ENCODE assay signal across 8 mouse cellular contexts in the genomic region with DNA sequence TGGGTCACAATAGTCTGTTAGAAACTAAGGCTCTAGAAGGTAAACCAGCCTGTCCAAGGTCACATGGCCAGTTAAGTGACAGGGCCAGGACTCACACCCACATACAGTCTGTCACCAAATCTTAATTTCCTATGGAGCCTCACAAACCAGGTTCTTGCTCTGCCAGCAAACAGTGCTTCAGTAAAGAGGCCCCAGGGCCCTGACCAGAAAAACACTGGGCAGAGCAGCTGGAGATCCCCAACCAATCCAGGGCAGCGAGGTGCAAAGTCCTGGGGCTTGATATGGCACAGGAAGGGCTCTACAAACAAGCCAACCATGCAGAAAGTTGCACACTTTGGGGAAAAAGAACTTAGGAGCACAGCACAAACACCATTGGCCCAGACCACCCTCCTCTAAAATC. TPM values are rescaled to one million over a fixed set of nuclear protein-coding genes. Genes with fewer than 3 reads are reported as not detected.
DNase-seq lines count a peak whose midpoint lies in the region; ATAC-seq and TF ChIP-seq lines count a peak whose summit lies in the region.

No protein-coding gene starts in this region.

- peaks cover 10% of the 10 kb centered on the region for H3K4me1 ChIP-seq in testis, adult 2 months (ENCODE audit: control insufficient read depth, insufficient read depth, low read length)
- H3K4me1 ChIP-seq in forebrain, embryonic 14.5 days (ENCODE audit: control insufficient read depth, insufficient read depth, low read length): peaks cover 52% of the 10 kb centered on the region
- peaks cover 61% of the 10 kb centered on the region for H3K4me1 ChIP-seq in kidney, embryonic 15.5 days
- H3K4me1 ChIP-seq in midbrain, embryonic 16.5 days (ENCODE audit: control insufficient read depth, insufficient read depth, low read length): peaks cover 60% of the 10 kb centered on the region

- peak overlapping the region; percentile 97 for H3K9ac ChIP-seq in forebrain, embryonic 14.5 days (ENCODE audit: low read length)
- H3K9ac ChIP-seq in kidney, embryonic 15.5 days: peak overlapping the region; percentile 63
- peak overlapping the region; percentile 88 for H3K9ac ChIP-seq in midbrain, embryonic 16.5 days (ENCODE audit: low read depth, low read length)

- peak overlapping the region; percentile 80 for H3K4me2 ChIP-seq in forebrain, embryonic 14.5 days (ENCODE audit: low read length)
- peak overlapping the region; percentile 80 for H3K4me2 ChIP-seq in kidney, embryonic 15.5 days
- peak overlapping the region; percentile 86 for H3K4me2 ChIP-seq in midbrain, embryonic 16.5 days (ENCODE audit: low read length)

- H3K9me3 ChIP-seq in forebrain, embryonic 14.5 days (replicated peaks; ENCODE audit: control insufficient read depth, low read length): no peaks in the 10 kb centered on the region
- H3K9me3 ChIP-seq in kidney, embryonic 15.5 days (replicated peaks): no peaks in the 10 kb centered on the region
- H3K9me3 ChIP-seq in midbrain, embryonic 16.5 days (replicated peaks; ENCODE audit: control insufficient read depth, low read length, poor library complexity, severe bottlenecking): no peaks in the 10 kb centered on the region

- no peak for ATAC-seq in forebrain, embryonic 14.5 days
- ATAC-seq in kidney, embryonic 15.5 days (replicated peaks; ENCODE audit: low FRiP score): no peak
- no peak for ATAC-seq in midbrain, embryonic 16.5 days

- 77% methylated on average over 1 of the region's 1 CpGs for WGBS in forebrain, embryonic 14.5 days
- 17% methylated on average over 1 of the region's 1 CpGs for WGBS in kidney, embryonic 15.5 days
- WGBS in midbrain, embryonic 16.5 days: 57% methylated on average over 1 of the region's 1 CpGs

- no peaks in the 10 kb centered on the region for H3K27me3 ChIP-seq in testis, adult 2 months (ENCODE audit: control insufficient read depth, insufficient read depth, low read length)
- no peaks in the 10 kb centered on the region for H3K27me3 ChIP-seq in forebrain, embryonic 14.5 days (replicated peaks; ENCODE audit: control insufficient read depth, insufficient read depth, low read length)
- no peaks in the 10 kb centered on the region for H3K27me3 ChIP-seq in kidney, embryonic 15.5 days
- no peaks in the 10 kb centered on the region for H3K27me3 ChIP-seq in midbrain, embryonic 16.5 days (ENCODE audit: control insufficient read depth, insufficient read depth, low read depth, low read length)

- TF ChIP-seq CTCF in testis, adult 2 months (IDR thresholded peaks at IDR 0.05; ENCODE audit: control insufficient read depth, insufficient read depth, insufficient replicate concordance, low read depth, low read length): no peak

- peaks cover 1% of the 10 kb centered on the region for H3K36me3 ChIP-seq in testis, adult 2 months (ENCODE audit: control insufficient read depth, insufficient read depth, low read length)
- peaks cover 19% of the 10 kb centered on the region for H3K36me3 ChIP-seq in forebrain, embryonic 14.5 days (ENCODE audit: control insufficient read depth, insufficient read depth, low read length)
- peaks cover 24% of the 10 kb centered on the region for H3K36me3 ChIP-seq in kidney, embryonic 15.5 days
- no peaks in the 10 kb centered on the region for H3K36me3 ChIP-seq in midbrain, embryonic 16.5 days (ENCODE audit: control insufficient read depth, insufficient read depth, low read length)

- H3K27ac ChIP-seq in testis, adult 2 months (ENCODE audit: control insufficient read depth, insufficient read depth, low read depth, low read length): peak overlapping the region; percentile 33
- no peak overlapping the region for H3K27ac ChIP-seq in forebrain, embryonic 14.5 days (ENCODE audit: low read depth, low read length)
- peak overlapping the region; percentile 96 for H3K27ac ChIP-seq in kidney, embryonic 15.5 days
- no peak overlapping the region for H3K27ac ChIP-seq in midbrain, embryonic 16.5 days (ENCODE audit: low read length)

- no peak for DNase-seq in testis, postnatal 10 days (ENCODE audit: low spot score)
- DNase-seq in forebrain, embryonic 14.5 days (ENCODE audit: low spot score): no peak
- DNase-seq in layer of hippocampus, postnatal 14 days (ENCODE audit: low spot score in 2 of 2): no peak
- no peak for DNase-seq in thymus, postnatal 36 days
- DNase-seq in retina, postnatal 1 day: no peak

- TF ChIP-seq POLR2A in testis, adult 2 months (IDR thresholded peaks at IDR 0.05; ENCODE audit: control insufficient read depth, low read depth, low read length): no peak

- peak overlapping the region; percentile 76 for H3K4me3 ChIP-seq in testis, adult 2 months (ENCODE audit: control insufficient read depth, low read depth, low read length)
- H3K4me3 ChIP-seq in forebrain, embryonic 14.5 days (ENCODE audit: low read depth, low read length): peak overlapping the region; percentile 85
- peak overlapping the region; percentile 56 for H3K4me3 ChIP-seq in kidney, embryonic 15.5 days (replicated peaks)
- peak overlapping the region; percentile 74 for H3K4me3 ChIP-seq in midbrain, embryonic 16.5 days (ENCODE audit: low read depth, low read length)

RNA-seq across cellular contexts. Expression of a gene that starts 3.0 kb away (rescaled TPM):
- 74.9 and 80.8 TPM in 2 replicates for polyA plus RNA-seq in testis, adult 2 months (2012; rRNA removed)
- polyA plus RNA-seq in forebrain, embryonic 14.5 days (2014; fragmentation: Nextera tagmentation; extraction: Ambion mirVana): 179 and 189 TPM in 2 replicates
- polyA plus RNA-seq in kidney, embryonic 15.5 days (2015; fragmentation: Nextera tagmentation; extraction: Ambion mirVana): 99.5 and 106 TPM in 2 replicates
- polyA plus RNA-seq in midbrain, embryonic 16.5 days (2015; fragmentation: Nextera tagmentation; extraction: Ambion mirVana): 186 and 194 TPM in 2 replicates
- 100 to 1,000 TPM; 124 to 128 TPM for total RNA-seq in layer of hippocampus, postnatal 14 days (2021)

RNA-seq across cellular contexts. Expression of a gene that starts 19.2 kb away (rescaled TPM):
- polyA plus RNA-seq in testis, adult 2 months (2012; rRNA removed): 8.2 and 9.0 TPM in 2 replicates
- polyA plus RNA-seq in forebrain, embryonic 14.5 days (2014; fragmentation: Nextera tagmentation; extraction: Ambion mirVana): 70.1 and 81.5 TPM in 2 replicates
- polyA plus RNA-seq in kidney, embryonic 15.5 days (2015; fragmentation: Nextera tagmentation; extraction: Ambion mirVana): 88.5 and 98.2 TPM in 2 replicates
- polyA plus RNA-seq in midbrain, embryonic 16.5 days (2015; fragmentation: Nextera tagmentation; extraction: Ambion mirVana): 10.5 and 11.1 TPM in 2 replicates
- total RNA-seq in layer of hippocampus, postnatal 14 days (2021): 1 to 10 TPM; 2.5 to 4.7 TPM

Comparison
In these comparisons a context has a peak if more than half of its experiments do, and no peak if none do; other contexts are left out.
1. H3K27ac ChIP-seq: peak in testis, adult 2 months (single experiment) and kidney, embryonic 15.5 days (single experiment); none in forebrain, embryonic 14.5 days (single experiment) and midbrain, embryonic 16.5 days (single experiment).
2. Peak in every context shown above with its lines, with median percentiles within 50 percentile points of each other: H3K4me3 ChIP-seq, H3K4me2 ChIP-seq and H3K9ac ChIP-seq.